Mouse (Mus musculus): Measurements from ENCODE around the gene Pga5. TPM values are rescaled to one million over a fixed set of nuclear protein-coding genes. Genes with fewer than 3 reads are reported as not detected.

The Pga5 gene
- total RNA-seq, 2 experiments from 2014 or later, result not detected

DNA sequence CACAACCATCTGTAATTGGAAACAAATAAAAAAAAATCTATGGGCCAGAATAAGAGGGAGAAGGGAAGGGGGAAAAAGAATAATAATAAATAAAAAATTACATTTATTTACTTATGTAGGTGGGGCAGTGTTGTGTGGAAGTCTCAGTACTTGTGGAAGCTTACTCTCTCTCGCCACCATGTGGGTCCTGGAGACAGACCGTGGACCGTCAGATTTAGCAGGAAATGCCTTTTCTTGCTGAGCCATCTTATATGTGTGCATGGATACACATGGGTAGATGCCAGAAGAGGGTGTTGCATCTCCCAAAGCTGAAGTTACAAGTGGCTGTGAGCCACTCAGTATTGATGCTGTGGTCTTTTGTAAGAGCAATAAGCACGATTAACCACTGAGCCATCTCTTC is 3.7 kb upstream of the Pga5 start:
- no peak for DNase-seq
- intact Hi-C loops (cut with DNase I; ENCODE audit: low total_unique reads), result no loop called here

DNA sequence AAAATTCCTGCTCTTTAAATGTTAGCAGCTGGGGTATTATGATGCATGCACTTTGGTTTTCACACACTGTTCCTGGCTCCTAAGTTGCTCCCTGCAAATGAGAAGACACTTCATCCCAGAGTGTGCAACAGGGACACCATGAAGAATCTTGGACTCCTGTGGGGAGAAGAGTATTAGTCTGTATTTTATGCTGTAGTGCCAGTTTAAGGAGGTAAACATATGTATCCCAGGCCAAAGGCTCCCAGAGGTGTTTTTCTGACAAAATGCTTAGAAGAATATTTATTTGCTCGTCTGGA is 849 bp upstream of the Pga5 start:
- no peak for DNase-seq
- intact Hi-C loops (cut with DNase I; ENCODE audit: low total_unique reads), result loop anchor here (5.0 kb wide), 1 partner anchor 289 kb away; no protein-coding TSS in a partner anchor

DNA sequence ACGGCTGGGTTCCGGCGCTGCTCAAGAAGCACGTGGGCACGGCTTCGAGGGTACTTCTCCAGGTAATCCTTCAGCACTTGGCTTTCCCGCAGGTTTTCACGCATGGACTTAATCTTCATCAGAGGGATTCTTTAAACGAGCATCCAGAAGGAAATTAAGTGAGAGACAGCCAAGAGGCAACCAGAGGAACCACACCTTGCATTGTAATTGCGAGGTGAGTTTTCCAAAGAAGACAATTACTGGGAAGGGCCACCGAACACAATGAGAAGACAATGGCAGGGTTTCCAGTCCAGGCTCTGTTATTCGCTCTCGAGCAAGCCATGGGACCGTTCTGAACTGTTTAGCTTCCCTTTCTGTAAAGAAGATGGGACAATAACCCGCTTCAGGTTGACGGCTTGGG is 1.2 kb downstream of the Pga5 start:
- no peak for DNase-seq
- intact Hi-C loops (cut with DNase I; ENCODE audit: low total_unique reads), result loop anchor here (5.0 kb wide), 1 partner anchor 291 kb away; no protein-coding TSS in a partner anchor

DNA sequence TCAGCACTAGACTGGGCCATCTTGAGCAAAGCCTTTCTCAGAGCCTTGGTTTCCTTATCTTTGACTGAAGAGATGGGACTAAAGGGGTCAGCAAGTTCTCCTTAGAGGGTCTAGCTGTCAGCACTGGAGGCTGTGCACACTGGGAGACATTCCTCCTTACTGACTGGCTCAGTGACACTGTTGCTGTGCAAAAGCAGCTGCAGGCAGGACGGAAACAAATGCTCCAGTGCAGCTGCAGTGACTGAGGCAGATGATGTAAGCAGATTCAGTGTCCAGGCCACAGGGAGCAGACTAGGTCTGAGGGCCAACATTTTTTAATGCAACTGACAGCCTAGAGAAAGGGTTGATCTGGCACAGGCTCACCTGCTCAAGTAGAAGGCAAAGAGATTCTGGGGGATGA is 4.6 kb downstream of the Pga5 start:
- DNase-seq, result no peak
- intact Hi-C loops (cut with DNase I; ENCODE audit: low total_unique reads), result loop anchor here (5.0 kb wide), 1 partner anchor 39 kb away; no protein-coding TSS in a partner anchor

DNA sequence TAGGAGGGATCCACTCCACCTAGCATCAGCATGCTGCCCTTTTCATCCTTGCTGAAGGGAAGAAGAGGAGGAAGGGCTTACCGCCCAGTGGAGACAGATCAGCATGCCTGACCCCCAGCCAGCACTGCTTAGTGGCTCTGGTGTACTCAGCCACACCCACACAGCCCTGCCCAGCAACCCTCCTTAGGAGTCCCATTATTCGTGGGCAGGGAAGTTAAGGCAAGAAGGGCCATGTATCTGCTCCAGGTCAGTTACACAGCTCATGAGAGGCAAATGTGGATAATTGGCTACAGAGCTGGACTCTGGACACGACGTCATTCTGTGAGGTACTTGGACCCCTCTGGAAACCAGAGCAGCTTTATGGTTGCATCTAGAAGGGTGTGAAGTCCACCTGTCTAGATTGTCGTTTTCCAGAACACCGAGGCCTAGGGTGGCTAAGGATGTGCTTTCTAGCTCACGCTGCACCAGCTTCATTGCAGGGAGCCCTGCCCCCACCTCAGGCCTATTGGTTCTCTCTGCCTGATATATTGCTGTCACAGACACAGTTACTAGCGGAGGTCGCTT is 5.9 kb downstream of the Pga5 start:
- no peak for DNase-seq
- intact Hi-C loops (cut with DNase I; ENCODE audit: low total_unique reads), result loop anchor here (5.0 kb wide), 1 partner anchor 40 kb away; no protein-coding TSS in a partner anchor

DNA sequence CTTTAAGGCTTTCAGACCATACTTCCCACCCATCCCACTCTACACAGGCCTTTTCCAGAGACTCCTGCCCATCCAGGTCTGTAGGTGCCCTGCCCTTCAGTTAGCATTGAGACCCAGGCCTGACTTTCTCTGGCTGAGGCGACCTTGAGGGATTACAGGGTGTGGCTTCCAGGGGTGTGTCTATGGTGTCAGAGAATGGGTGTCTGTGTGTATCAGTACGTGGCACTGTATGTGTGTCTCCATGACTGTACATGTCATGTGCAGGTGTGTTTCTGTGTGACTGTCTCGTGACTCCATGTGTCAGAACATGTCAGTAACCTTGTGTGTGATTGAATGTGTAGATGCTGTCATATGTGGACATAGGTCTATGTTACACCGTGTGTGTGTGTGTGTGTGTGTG is 6.6 kb downstream of the Pga5 start:
- intact Hi-C loops (cut with DNase I; ENCODE audit: low total_unique reads), result loop anchor here (5.0 kb wide), 1 partner anchor 41 kb away; no protein-coding TSS in a partner anchor
- DNase-seq, result no peak

DNA sequence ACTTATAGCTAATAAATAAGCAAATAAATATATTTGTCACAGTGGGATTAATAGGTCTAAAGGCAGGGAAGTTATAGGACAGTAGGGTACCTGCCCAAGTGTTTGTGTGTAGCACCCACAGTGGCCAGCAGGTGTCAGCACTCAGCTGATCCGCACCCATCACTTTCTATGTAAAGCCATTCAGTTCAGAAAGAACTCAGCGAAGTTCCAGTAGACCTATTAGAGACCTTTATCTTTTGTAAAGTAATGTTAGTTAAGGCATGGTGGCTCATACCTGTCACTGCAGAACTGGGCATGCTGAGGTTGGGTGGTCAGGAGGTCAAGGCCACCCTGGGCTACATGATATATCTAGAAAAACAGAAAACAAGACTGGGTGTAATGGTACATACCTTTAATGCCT is 12.4 kb downstream of the Pga5 start:
- intact Hi-C loops (cut with DNase I; ENCODE audit: low total_unique reads), result no loop called here
- peak; percentile 65 for DNase-seq

DNA sequence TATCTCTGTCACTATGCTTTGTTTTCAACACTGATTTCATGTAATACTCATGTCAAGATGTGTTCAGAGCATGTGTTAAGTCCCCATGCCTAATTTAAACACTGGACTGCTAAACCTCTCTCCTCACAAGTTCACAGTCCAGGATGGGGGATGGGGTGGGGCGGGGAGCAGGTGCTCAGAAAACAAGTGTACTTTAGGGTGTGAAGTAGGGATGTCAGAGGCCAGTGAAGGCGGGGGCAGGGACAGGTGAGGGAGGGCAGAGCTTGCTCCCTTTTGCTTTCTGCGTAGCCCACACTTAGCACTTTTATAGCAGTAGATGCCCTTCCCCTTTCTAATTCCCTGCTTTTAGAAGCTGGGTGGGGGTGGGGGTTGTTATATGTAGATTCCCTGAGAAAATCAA is 12.8 kb downstream of the Pga5 start:
- DNase-seq, result no peak
- intact Hi-C loops (cut with DNase I; ENCODE audit: low total_unique reads), result no loop called here

DNA sequence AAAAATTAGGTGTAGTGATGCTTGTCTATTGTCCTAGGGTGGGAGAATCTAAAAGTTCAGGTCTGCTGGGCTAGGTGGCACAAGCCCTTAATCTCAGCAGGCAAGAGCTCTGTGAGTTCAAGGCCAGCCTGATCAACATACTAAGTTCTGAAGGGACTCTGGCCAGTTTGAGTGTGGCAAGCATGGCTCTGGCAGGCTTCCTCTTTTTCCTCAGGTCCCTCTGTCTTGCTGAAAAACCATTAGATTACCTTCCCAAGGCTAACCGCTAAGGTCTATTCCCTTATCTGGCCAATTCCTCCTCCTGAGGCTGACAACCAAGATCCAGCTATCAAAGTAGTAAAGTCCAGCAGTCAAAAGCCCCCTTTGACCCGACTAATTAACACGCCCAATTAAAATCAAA is 15.2 kb downstream of the Pga5 start:
- intact Hi-C loops (cut with DNase I; ENCODE audit: low total_unique reads), result loop anchor here (5.0 kb wide), 1 partner anchor 305 kb away; no protein-coding TSS in a partner anchor
- no peak for DNase-seq

DNA sequence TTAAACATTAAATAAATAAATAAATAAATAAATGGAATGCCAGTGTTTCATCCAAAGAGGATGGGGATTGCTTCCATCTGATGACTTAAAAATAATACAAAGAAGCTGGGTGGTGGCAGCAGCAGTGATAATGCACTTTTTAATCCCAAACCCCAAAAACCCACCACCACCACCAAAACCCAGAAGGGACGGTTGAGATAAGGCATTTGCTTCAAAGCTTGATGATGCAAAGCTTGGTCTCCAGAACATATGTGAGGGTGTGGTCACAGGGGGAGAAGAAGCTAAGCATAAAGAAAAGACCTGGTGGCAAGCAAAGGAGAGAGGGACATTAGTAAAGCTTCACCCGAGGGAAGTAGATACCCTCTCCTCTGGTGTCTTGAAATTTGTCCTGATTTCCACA is 16.0 kb downstream of the Pga5 start:
- DNase-seq, result no peak
- intact Hi-C loops (cut with DNase I; ENCODE audit: low total_unique reads), result loop anchor here (5.0 kb wide), 1 partner anchor 305 kb away; no protein-coding TSS in a partner anchor

DNA sequence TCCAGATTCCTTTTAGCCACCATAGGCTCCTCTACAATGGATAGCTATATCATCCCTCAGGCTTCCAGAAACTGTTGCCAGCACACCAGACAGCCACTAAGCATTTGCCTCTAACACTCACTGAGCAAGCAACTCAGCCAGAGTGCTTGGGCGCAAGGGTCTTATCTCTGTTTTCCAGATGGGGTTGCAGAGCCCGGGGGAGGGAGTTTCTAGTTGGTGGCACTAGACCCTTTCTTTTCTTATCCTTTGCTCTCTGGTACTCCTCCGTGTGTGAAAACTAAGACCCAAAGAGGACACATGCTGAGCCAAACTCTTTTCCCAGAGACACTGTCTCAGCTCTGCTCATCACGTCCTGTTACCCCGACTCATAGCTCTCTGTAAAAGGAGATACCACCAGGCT is 16.5 kb downstream of the Pga5 start:
- intact Hi-C loops (cut with DNase I; ENCODE audit: low total_unique reads), result loop anchor here (5.0 kb wide), 1 partner anchor 306 kb away; no protein-coding TSS in a partner anchor
- no peak for DNase-seq

DNA sequence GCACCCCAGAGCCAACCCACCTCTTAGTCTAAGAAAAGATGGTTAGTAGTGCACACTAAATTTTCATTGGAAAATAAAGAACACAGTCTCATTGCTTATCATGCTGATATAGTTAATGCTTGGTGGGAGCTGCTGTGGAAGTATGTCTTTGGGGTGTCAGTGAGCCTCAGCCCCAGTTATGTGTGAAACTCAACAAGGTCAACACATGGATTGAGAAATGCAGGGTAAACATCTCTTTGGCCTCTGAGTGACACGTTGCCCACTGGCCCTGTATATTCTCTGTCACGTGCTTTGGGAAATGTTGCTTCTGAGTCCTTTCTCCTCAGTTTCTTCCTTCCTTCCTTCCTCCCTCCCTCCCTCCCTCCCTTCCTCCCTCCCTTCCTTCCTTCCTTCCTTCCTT is 19.5 kb downstream of the Pga5 start:
- DNase-seq, result no peak
- intact Hi-C loops (cut with DNase I; ENCODE audit: low total_unique reads), result no loop called here

DNA sequence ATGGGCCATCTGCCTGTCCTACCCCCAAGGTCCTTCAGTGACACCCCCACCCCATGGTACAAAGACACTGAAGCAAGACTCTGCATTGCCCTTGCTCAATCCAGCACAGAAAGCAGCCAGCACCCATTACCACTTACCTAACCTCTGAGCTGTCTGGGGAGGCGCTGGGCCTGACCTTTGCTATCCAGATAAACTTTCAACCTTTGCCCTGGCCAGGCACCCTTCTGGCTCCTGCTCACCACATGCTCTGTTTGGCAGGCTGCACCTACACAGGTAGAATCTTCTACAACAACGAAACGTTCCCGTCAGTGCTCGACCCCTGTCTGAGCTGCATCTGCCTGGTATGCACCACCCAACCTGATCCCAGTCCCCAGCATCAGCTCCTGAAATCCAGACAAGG is 20.1 kb downstream of the Pga5 start:
- intact Hi-C loops (cut with DNase I; ENCODE audit: low total_unique reads), result no loop called here
- no peak for DNase-seq

DNA sequence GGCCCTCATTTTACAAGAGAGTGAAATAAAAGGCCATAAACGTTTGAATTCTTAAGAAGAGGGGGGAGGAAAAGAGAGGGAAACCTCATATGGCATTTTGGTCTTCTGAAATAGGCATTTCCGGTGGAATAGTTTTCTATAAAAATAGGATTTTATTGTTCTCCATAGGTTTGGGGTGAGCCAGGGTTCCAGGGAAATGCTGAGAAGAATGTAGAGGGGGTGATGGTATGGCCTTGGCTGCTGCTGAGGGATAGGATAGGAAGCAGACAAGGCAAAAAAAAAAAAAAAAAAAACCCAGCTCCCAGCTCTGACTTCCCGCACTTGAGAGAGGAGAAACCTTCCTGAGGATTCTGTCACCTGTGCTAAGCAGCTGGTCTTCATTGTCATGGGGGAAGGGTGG is 21.8 kb downstream of the Pga5 start:
- DNase-seq, result no peak
- intact Hi-C loops (cut with DNase I; ENCODE audit: low total_unique reads), result no loop called here

DNA sequence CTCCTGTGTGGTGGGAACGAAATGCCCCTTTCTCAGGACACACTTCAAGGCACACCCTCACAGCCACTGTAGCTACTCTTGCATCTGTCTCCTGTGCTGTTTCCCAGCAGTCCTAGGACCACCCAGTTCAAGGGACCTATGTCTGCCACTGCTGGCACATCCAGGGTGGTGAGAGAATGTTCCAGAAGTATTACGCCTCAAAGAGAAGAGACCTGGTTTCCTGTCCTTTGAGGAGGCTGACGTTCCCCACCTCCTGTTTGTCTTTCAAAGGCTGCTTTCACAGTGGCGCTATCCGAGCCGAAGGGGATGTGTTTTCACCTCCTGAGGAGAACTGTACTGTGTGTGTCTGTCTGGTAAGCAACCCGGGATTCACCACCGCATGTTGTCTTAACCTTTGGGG is 29.7 kb downstream of the Pga5 start:
- intact Hi-C loops (cut with DNase I; ENCODE audit: low total_unique reads), result no loop called here

DNA sequence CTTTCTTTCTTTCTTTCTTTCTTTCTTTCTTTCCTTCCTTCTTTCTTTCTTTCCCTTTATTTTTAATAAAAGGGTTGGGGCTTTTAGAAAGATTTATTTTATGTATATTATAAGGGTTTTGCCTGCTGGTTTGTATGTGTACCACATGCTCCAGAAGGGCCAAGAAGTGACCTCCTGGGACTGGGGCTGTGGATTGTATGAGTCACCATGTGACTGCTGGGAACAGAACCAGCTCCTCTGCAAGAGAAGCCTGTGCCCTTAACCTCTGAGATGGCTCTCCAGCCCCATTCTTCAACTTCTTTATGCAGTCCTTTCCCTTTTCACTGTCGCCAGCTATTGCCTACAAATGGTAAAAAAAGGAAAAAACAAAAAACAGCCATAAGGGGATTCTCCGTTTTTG is 32.3 kb downstream of the Pga5 start:
- peak; percentile 22 for DNase-seq

More for the DNA sequence above, 29.7 kb downstream of the Pga5 start:
- no peak for DNase-seq

DNA sequence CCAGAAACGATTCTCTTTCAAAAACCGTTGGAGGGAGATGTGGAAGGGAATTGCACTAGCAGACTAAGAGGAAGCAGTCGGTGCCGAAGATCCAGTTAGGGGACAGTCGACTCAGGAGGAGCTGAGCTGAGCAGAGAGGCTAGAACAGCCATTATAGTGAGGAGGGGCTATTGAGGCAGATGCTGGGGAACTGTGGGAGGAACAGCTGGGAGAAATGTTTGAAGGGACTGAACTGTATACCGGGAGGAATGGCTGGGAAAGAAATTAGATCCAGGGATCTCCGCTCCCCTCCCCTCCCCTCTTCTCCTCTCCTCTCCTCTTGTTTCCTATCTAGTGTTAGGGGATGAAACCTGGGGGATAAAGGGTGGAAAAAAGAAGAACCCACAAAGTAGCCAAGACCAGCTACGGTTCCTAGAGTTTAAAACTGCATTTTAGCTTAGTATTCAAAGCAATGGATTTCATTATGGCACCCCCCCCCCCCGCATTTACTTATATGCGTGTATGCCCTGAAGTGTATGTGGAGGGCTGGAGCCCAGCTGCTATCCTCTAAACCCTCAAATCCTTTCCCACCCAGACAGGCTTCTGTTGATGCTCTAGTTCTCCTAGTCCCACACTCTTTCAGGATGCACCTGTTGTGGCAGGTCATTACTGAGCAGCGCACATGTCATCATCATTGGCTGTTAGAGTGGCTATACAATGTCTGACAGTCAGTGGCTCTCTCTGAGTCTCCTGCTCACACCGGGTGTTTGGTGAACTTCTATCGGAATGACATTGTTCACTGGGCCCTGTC is 37.1 kb downstream of the Pga5 start:
- intact Hi-C loops (cut with DNase I; ENCODE audit: low total_unique reads), result no loop called here
- DNase-seq, result no peak

More for the DNA sequence above, 32.3 kb downstream of the Pga5 start:
- intact Hi-C loops (cut with DNase I; ENCODE audit: low total_unique reads), result no loop called here

DNA sequence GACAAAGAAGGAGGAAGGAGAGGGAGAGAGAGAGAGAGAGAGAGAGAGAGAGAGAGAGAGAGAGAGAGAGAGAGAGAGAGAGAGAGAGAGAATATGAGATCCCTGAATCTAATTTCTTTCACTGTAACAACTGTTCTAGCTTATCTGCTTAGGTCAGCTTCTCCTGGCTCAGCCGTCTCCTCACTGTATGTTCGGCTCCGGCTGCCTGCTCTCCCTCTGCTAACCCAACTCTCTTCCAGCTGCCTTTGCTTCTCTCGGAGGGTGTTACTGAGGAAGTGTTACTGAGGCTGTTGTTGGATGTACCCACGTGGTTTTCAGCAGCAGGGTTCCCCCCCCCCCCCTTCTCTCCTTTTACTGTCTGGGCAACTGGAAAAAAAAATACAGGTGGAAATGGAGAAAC is 37.8 kb downstream of the Pga5 start:
- intact Hi-C loops (cut with DNase I; ENCODE audit: low total_unique reads), result no loop called here
- no peak for DNase-seq

DNA sequence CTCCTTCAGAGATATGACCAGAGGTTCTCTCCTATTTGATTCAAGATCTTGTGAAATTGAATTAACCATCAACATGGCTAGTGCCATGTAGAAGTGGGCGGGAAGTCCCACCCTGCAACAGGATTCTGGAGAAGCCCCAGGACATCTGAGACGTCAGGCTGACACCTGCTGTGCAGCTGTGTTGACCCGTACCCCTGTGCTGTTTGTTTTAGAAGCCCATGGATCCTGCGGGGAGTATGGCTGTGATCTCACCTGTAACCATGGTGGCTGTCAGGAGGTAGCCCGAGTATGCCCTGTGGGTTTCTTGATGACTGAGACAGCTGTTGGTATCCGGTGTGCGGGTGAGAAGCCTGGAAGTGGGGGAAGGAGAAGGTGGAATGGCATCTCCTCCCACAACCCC is 40.0 kb downstream of the Pga5 start:
- intact Hi-C loops (cut with DNase I; ENCODE audit: low total_unique reads), result no loop called here
- no peak for DNase-seq

DNA sequence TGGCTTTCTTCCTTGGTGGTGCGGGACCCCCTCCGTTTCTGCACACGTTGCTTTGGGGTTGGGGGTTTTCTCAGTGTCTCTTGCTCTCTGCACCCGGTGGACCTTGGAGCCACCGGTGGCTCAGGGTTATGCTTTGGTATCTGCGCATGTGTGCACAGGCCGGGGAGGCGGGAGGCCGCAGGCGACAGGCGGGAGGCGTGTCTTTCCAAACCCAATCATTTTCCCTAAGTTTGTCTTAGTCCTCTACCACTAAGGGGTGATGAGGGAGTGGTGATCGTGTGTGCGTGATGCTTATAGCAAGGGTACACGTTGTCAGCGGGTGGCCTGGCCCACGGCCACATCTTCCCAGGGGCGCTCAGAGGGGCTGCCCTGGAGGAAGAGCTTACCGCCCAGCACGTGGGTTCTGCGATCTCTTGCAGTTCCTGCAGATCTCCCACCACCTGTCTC is 43.0 kb downstream of the Pga5 start:
- intact Hi-C loops (cut with DNase I; ENCODE audit: low total_unique reads), result no loop called here
- DNase-seq, result peak; percentile 58

Measured in gastrocnemius, postnatal 14 days (tissue).